Mouse (Mus musculus) lung, postnatal 0 days (tissue): ENCODE measurements around the gene Ctla4.

ENCODE experiments used
- CTCF ChIP-seq: IDR thresholded peaks from 2 replicates; pipeline ENCODE4 v1.5.1; 2016; ENCODE audit warnings: antibody characterized with exemption, mild to moderate bottlenecking
- EP300 ChIP-seq: IDR thresholded peaks from 2 replicates; pipeline ENCODE4 v1.6.1; 2016; ENCODE audit warnings: antibody characterized with exemption, mild to moderate bottlenecking, control low read depth

DNA sequence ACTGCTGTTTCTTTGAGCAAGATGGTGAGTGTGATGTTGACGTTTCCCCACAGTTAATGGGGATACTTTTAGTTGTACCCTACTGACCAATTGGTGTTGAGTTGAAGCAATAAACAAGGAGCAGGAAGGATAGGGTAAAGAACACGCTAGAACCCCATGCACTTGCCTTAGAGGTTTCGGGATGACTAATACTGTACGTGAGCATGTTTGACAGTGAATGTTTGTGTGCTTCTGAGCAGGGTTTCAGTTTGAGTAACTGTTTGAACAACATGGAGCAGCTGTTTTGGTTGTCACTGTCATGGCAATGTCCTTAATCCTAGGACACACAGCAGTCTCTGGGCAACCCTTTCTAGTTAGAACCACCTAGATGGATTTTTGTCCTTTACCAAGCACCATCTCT is 26.5 kb downstream of the Ctla4 start:
- TF ChIP-seq CTCF (no peak), EP300 (no peak)
